Mouse (Mus musculus) liver, adult (tissue): ENCODE data around the gene Abtb2.

Source experiments
- GATA4 ChIP-seq: IDR thresholded peaks from 2 replicates; pipeline ENCODE4 v1.6.1; 2014; ENCODE audit warnings: mild to moderate bottlenecking, low read length; ENCODE audit not compliant: insufficient replicate concordance

Abtb2 gene

DNA sequence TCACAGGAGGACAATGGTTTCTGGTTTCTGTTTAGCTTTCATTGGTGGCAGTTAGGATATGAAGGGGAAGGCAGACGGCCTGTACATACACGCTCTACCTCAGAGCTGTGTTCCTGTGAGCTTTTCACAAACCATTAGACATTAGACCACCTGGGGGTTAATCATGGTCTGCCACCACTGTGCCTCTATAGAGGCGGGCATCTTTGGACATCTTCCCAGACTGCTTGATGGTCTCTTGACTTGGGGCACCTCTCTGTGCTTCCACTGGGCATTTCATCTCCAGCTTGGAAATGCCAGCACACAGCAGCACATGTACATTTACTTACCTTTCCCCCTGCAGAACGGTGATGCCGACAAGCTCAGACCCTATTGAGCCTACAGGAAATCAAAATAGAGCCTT lies 63.8 kb downstream of the Abtb2 start:
- no peak for TF ChIP-seq GATA4

DNA sequence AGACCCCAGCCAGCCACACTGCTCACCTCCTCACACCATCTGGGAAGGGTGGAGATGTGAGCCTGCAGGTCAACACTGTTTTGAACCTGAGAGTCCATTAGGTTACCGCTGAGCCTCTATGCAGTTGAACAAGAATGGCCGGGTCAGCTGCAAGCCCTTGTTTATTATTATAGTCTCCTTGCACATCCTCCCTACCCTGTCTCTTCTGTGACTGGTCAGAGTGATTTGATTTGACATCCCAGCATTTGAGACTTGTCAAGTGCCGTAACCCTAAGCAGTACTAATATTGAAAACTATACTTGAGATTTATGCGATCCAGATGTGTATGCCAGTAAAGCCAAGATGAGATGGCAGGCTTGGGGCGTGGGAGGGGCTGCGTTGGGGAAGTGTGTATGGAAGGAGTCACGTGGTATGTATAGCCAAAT lies 65.2 kb downstream of the Abtb2 start:
- no peak for TF ChIP-seq GATA4

DNA sequence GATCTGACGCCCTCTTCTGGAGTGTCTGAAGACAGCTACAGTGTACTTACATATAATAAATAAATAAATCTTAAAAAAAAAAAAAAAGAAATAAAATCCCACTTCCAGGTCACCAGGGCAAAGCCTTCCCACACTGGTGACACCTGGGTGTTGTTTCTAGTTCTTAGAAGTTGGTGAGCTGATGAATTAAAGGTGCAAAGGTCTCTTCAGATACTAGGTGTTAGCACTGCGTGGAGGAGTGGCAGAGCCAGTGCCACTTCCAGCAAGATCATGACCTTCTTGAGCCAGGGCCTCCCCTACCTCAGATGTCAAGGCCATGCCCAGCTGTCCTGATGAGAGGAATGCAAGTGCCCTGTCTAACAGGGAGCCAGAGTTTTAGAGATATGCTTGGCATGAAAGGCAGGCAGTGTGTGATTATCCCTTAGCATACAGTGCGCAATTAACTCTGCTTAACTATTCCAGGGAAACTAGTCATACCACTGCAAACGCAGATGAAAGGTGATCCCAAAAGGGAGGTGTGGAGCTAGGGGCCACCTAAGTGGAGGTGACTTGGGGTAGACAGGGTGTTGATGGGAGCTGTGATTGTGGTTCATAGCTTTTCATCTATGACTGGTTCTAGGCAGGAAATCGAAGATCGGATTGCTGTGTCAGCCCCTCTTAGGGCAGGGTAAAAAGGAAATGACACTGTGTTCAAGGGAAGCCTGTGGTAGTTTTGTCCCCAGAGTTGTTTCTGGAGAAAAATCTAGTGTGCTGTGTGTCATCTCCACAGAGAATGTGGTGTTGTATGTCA lies 66.2 kb downstream of the Abtb2 start:
- TF ChIP-seq GATA4: no peak

DNA sequence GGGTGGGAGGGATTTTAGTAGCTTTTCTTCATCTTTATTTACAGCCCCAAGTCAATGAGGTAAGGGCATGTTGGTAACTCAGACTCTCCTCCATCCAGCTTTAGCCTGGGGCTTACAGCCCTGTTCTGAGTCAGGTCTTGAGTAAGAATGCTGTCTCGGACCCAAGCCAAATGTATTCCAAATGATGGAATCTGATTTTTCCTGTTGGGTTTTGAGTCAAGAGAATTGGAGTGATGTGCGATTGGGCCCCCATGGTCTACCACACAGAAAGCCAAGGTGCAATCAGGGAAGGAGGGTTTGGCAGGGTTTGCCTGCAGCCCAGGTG lies 66.8 kb downstream of the Abtb2 start:
- no peak for TF ChIP-seq GATA4

DNA sequence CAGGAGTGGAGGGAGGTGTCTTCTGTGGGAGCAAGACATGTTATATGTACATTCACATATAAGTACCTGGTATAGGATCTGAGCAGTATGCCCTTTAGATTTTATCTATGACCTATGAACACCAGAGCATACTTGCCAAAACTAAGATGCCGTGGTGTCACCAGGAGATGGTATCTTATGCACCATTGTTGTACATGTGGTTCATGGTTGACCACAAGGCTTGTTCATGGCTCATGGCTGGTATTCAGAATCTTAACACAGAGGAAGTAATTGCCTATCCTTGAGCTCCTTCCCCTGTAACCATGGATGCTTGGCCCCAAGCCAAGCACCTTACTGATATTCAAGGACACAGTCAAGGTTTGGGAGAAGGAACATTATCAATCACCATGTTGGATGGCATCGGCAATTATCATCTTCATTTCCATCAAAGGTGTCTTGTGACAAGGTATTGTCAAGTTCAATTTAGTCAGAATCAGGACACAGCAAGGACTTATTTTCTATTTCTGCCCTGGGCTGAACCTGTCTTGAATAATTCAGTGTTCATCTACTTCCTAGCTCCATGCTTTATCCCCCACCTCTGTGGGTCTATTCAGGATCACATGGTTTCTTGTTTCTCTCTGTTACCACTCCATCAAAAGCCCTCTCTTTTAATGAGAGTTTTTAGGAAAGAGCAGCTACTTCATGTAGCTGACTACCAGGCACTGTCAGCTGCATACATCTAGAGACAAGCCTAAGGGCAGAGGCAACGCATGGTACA lies 69.8 kb downstream of the Abtb2 start:
- TF ChIP-seq GATA4: no peak

DNA sequence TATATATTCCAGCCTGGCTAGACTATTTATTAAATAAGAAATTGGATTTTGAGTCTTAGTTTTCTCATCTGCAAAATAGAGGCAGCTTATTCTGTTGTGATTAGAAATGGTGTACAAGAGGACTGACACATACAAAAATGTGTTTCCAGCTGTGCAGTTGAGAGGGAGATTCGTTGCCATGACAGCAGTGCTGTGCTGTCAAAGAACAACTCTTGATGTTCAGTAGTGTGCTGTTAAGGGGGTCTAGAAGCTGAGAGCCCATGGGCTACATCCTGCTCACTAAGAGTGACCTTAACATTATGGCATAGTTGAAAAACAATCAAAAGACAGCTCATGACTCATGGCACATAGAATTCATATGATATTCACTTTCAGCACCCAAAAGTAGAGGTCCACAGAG lies 71.3 kb downstream of the Abtb2 start:
- no peak for TF ChIP-seq GATA4

DNA sequence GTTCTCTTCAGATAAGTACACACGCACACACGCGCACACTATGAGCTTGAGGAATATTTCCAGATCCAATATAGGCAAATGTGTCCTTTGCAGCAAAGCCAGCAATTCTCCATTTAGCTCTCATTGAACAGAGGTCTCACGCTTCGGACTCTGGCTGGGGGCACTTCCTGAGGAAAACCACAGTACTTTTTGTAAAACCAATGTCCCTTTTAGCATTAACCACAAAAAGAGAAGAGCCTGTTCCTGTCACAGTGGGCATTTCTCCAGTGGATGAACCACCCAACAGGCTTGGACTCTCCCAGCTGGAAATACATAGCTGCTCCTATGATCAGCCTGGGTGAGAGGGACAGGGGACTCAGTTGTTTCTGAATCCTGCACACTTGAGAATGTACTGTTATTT lies 71.8 kb downstream of the Abtb2 start:
- TF ChIP-seq GATA4: no peak

DNA sequence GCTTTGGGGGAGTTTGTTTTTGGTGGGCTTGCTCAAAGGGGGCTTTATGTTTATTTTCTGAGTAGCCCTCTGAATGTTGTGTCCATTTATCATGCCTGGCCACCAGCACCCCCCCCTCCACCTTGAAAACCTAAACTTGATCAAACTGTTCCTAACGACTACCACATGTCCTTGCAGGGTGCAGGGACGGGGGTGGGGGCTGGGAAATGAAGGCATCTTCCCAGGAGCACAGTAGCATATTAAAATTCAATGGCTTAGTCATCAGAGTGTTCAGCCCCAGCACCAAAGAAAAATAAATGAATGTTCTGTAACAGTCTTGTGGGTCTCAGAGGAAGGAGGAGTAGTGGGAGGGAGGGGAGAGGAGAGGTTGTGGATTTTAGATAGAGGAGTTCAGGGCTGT lies 73.6 kb downstream of the Abtb2 start:
- TF ChIP-seq GATA4: no peak

DNA sequence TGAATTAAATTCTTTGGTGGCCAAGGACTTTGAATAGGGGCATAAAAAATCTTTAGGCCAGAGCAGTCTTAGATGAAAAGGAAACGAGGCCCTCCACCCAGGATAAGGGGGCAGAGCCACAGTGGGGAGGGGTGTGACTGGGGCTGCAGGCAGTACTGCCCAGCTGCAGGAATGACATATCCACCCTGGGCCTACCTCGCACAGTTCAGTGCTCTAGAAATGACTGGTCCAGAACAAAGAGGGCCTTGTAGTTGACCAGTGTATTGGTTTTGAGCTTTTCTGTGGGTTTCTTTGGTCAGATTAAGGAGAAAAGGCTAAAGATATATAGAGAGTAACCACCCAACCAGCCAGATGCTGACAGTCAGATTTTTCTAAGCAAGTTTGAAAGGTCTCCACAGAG lies 74.8 kb downstream of the Abtb2 start:
- no peak for TF ChIP-seq GATA4

DNA sequence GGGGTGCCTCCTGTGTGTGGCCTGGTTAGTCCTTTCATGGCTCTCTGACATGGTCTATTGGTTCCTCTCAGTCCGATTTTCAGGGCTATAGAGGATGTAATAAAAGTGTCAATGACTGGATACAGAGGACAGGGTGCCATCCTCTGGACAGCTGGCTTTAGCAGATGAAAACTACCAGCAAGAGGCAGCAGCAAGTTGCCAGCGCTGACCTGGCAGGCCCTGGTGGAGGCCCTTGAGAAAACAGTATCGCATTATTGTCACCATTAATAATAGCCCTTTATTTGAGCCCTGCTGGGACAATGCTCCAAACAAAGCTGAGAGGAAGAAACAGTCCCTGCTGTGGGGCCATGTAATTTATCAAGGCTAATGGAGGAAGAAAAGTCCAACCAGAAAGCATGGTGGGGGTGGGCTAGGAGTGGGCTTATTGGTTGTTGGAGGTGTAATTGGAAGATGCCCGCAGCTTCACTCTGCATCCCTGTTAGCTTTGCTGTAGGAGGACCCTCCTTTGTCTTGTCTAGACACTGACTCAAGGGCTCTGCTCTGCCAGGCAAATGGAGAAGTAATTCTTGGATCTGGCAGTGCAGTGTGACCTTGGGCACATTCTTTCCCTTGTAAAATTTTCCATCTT lies 77.6 kb downstream of the Abtb2 start:
- TF ChIP-seq GATA4: no peak

DNA sequence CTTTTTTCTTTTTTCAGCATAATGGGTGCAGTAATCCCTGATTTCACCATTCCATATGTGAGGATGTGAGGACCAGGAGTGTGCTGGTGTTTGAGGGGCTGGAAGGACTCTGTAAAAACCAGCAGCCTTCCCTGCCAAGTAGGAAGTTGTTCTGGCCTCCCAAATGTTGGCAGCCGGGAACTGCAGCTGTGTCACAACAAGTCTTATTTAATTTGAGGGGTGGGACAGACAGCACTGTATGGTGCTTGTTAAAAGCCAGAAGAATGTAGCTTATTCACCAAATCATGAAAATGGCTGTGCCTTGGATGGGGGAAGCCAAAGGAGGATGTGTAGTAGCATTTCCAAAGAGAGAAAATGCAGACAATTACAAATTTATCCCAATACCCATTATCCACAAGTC lies 78.3 kb downstream of the Abtb2 start:
- no peak for TF ChIP-seq GATA4

DNA sequence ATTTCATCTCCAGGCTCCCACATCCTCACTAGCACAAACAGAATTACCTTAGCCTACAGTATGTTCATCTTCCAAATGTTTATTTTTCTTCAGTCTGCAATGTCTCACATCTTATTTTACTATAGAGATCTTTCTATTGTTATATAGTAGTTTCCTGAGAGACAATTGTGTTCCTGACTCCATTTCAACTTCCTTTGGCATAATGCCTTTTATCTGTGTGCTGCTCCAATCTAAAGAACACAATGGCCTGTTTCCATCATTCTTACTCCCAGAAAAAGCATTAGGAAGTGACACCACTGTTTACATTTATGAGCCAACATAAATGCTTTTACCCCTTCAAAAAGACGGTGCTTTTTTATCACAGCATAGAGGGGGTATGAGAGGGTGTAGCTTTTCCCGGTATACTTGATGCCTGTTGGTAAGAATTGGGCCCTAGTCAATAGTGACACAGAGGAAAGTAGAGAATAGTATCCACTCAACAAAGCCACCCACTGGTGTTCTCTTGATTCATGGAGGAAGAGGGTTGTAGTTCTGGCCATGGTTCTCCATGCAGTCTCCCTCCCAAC lies 84.3 kb downstream of the Abtb2 start:
- no peak for TF ChIP-seq GATA4

DNA sequence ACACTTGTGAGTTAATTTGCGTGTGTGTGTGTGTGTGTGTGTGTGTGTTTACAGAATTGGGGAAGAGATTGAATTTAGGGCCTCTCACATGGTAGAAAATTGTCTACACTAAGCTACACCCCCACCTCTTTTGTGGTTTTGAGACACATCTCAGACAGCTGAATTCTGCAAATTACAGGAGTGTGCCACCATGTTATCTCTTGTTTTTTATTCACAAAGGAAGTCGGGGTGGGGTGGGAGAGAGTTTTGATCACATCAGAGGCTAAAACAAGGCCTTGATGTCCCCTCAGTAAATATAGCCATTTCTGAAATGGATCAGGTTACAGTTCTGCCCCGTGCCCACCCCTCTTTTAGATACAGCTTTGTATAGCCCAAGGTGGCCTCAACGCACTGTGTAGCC lies 86.0 kb downstream of the Abtb2 start:
- no peak for TF ChIP-seq GATA4

DNA sequence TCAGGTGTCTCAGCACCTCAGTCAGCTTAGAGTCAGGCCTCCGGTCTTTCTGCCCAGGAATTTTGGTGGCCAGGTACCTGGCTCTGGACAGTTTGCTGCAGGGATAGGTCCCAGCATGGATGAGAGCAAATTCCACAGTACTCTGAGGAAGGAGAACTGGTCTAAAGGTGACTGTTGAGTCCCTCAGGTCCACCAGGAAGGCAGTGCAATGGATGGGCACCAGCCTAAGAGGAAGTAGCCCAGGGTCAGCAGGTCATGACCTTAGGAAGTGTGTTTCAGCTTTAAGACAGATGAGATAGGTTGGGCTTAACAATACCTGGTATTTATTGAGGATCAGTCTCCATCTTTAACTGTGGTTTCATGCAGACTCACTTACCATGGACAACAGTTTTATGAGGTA lies 88.9 kb downstream of the Abtb2 start:
- TF ChIP-seq GATA4: no peak

DNA sequence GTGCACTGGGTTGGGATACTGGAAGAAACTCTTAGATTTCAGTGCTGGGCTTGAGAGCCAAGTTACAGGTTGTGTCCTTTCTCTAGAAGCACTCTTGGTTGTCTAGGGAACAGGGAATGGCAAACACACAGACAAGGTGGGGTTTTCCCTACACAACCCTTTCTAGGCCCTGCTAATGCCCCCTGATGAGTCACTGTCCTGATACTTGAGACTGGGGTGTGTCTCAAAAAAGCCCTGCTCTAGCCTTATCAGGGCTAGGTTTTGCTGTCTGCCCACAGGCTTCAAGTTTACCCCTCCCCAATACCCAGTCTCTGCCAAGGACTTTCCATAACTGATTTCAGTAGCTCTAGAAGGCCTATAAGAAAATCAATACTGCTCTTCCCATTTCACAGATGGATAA lies 89.9 kb downstream of the Abtb2 start:
- TF ChIP-seq GATA4: no peak

DNA sequence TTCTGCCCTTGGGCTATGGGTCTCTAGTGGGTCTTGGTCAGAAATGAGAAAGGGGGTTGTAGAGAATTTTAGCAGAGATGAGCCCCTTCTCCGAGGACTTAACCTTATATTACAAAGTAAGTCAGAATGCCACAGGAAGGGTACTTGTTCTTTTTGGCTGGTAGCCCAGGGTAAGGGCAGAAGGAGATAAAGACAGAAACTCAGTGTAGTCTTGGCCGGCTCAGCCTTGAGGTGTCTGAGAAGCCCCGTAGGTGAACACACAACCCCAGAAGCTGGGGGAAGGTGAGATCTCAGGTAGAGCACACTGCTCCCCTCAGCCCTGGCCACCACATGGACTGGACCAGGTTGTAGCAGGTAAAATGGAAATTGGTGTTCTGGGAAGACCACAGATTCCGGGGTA lies 93.1 kb downstream of the Abtb2 start:
- TF ChIP-seq GATA4: no peak
